Mouse (Mus musculus) limb, embryonic 11.5 days (tissue): ENCODE measurements at regions not wholly inside any gene's neighbourhood (a gene's known extent, or its start where the extent isn't known, plus 50 kb on each side); places are given as distances from the start of the nearest gene placed in this dataset.

ENCODE experiments used
- ATAC-seq: fragments of 200-750 bp; cut with Nextera tagmentation; 2 replicates; pipeline ENCODE4 v1.8.0; 2017; ENCODE audit warnings: low read depth; ENCODE audit not compliant: insufficient number of reproducible peaks, low FRiP score, low TSS enrichment
- DNase-seq: peaks from one replicate; pipeline ENCODE4 v3.0.0-alpha.2; 2015; ENCODE audit warnings: low spot score
- H3K27ac ChIP-seq: fragments of 300-500 bp; sonication (generic); replicated peaks from 2 replicates; pipeline ENCODE4 v1.5.1; 2014; ENCODE audit warnings: low read depth, mild to moderate bottlenecking, low read length
- H3K27me3 ChIP-seq: fragments of 300-500 bp; sonication (generic); 2 replicates; pipeline ENCODE4 v1.6.1; 2014; ENCODE audit warnings: mild to moderate bottlenecking, low read length, mixed read lengths; ENCODE audit not compliant: control insufficient read depth, insufficient read depth
- H3K36me3 ChIP-seq: fragments of 300-500 bp; sonication (generic); 2 replicates; pipeline ENCODE4 v1.6.1; 2014; ENCODE audit warnings: mild to moderate bottlenecking, low read length, moderate library complexity, mixed read lengths; ENCODE audit not compliant: control insufficient read depth, insufficient read depth
- H3K4me1 ChIP-seq: fragments of 300-500 bp; sonication (generic); 2 replicates; pipeline ENCODE4 v1.6.1; 2014; ENCODE audit warnings: low read length, mixed read lengths; ENCODE audit not compliant: control insufficient read depth, insufficient read depth
- H3K4me2 ChIP-seq: fragments of 300-500 bp; sonication (generic); 2 replicates; pipeline ENCODE4 v1.6.1; 2014; ENCODE audit warnings: low read depth, mild to moderate bottlenecking, moderate library complexity; ENCODE audit not compliant: severe bottlenecking
- H3K4me3 ChIP-seq: fragments of 300-500 bp; sonication (generic); 2 replicates; pipeline ENCODE4 v1.5.1; 2014; ENCODE audit warnings: low read depth, low read length
- H3K9ac ChIP-seq: fragments of 300-500 bp; sonication (generic); 2 replicates; pipeline ENCODE4 v1.6.1; 2014; ENCODE audit warnings: mild to moderate bottlenecking, low read length
- H3K9me3 ChIP-seq: fragments of 300-500 bp; sonication (generic); 2 replicates; pipeline ENCODE4 v1.6.1; 2016; ENCODE audit warnings: low read length; ENCODE audit not compliant: control insufficient read depth
- WGBS: fragments of 180-500 bp; shearing (Covaris S2); extraction: QIAGEN DNeasy Blood & Tissue Kit; methylation state at CpG from one replicate; pipeline ENCODE4 v1.1.7; 2014; 5-methylcytosine and 5-hydroxymethylcytosine counted together

DNA sequence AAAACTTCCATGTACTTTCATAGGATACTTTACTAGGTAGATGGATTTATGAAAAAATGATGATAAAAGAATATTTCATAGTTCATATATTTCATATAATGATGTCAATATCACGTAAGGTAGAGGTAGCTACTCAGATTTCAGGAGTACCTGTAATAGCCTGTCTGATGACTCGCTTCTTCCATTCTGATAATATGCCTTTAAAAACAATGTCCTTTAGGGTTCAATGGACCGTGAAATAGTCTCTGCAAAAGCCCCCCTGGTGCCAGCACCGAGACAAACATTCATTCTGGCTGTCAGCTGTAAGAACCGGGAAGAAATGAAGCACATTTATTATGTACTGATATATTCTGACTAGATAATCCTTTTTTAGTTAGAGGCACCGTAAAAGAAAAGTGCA, 449.7 kb downstream of the Plod2 start:
- no peak overlapping the region for H3K9ac ChIP-seq
- H3K4me3 ChIP-seq = no peak overlapping the region
- no peaks in the 10 kb centered on the region for H3K36me3 ChIP-seq
- no peak overlapping the region for H3K4me2 ChIP-seq
- no peaks in the 10 kb centered on the region for H3K27me3 ChIP-seq
- ATAC-seq (no peak), DNase-seq (no peak)
- no peaks in the 10 kb centered on the region for H3K9me3 ChIP-seq
- WGBS = 77% methylated on average over 6 of the region's 6 CpGs
- no peak overlapping the region for H3K27ac ChIP-seq
- no peaks in the 10 kb centered on the region for H3K4me1 ChIP-seq

DNA sequence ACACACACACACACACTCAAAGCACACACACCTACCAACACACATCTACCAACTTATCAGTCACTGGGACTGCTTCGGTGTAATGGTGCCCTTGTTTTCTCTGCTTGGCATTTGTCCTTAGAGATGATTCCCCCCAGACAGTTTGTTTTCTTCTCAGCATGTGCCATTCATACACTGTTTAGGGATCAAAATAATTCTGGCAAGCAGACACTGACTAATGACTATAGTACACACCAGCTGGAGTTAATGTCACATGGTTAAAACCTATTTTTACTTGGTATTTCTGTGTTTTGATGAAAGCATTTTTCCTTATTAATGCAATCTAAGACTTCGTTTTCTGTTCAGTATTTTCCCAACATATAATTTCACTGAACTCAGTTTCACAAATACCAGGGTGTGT, 454.1 kb downstream of the Plod2 start:
- no peak overlapping the region for H3K4me3 ChIP-seq
- no peak overlapping the region for H3K9ac ChIP-seq
- no peaks in the 10 kb centered on the region for H3K27me3 ChIP-seq
- no peak for ATAC-seq
- 74% methylated on average over 2 of the region's 2 CpGs for WGBS
- H3K4me2 ChIP-seq = no peak overlapping the region
- no peaks in the 10 kb centered on the region for H3K36me3 ChIP-seq
- H3K27ac ChIP-seq = no peak overlapping the region
- no peaks in the 10 kb centered on the region for H3K9me3 ChIP-seq
- H3K4me1 ChIP-seq = no peaks in the 10 kb centered on the region
- no peak for DNase-seq

DNA sequence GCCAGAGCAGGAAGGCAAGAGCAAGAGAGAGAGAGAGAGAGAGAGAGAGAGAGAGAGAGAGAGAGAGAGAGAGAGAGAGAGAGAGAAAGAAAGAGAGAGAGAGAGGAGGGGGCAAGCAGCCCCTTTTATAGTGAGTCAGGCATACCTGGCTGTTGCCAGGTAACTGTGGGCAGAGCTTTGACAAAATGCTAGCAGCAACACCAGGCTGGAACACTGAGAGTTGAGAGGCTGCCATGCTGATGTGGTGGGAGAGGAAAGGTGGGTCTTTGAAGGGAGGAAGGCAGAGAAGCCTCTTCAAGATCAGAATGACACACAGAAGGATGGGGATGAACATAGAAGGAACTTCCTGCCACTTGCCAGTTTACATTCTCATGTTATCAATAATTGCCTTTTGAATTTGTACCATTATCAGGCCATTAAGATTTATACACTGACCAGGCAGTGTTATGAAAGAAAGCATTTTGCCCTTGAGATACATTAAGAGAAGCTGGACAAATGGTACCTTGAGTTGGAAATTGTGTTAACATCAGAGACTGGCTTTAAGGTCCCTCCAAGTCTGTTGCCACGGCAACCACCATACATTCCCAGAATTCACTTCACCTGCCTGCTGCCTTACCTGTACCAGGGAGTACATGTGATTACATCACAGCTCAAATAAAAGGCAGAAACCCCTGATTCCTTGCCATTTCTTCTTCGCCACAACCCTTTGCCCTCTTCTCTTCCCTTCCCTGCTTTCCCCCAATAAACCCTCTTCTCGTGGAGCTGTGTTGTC, 463.3 kb downstream of the Plod2 start:
- Histone ChIP-seq H3K27me3 (no peaks in the 10 kb centered on the region), H3K36me3 (no peaks in the 10 kb centered on the region), H3K4me1 (no peaks in the 10 kb centered on the region), H3K9ac (no peak overlapping the region), H3K4me3 (no peak overlapping the region), H3K9me3 (no peaks in the 10 kb centered on the region), H3K4me2 (no peak overlapping the region), H3K27ac (no peak overlapping the region)
- no peak for ATAC-seq
- WGBS = 84% methylated on average over 3 of the region's 3 CpGs
- no peak for DNase-seq

DNA sequence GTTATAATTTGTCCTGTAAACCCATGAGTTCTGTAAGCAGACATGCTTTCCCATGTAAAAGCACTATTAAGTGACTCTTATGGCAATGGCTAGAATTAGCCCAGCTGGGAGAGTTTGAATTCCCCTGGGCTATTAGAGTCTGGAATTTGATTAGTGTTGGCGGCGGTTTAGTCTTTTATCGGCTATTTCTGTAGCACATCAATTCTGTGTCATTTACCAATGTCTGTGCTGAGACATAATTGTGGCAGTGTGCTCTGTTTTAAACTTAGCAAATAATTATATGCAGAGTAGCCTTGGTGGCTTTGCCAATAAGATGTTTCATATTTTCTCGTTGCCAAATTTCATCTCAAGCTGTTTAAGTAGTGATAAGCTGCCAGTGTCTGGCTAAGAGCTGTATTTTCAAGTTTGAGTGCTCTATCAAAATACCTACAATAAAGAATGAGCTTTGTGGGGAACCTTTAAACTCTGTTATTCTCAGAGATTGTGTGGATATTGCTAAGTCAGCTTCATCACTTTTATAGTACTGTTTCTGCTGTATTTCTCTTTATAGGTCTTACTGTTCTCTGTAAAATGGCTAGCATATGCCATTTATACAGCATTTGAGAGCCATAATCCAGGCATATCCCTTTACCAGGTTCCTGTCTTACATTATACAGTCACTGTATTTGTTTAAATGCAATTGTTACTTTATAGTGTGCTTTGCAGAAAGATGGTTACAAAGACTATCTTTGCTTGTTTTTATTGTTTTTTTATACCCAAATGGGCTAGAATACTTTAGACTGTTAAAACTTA, 466.7 kb downstream of the Plod2 start:
- Histone ChIP-seq H3K27ac (no peak overlapping the region), H3K9ac (no peak overlapping the region), H3K4me2 (no peak overlapping the region), H3K4me3 (no peak overlapping the region), H3K4me1 (no peaks in the 10 kb centered on the region), H3K9me3 (no peaks in the 10 kb centered on the region), H3K36me3 (no peaks in the 10 kb centered on the region), H3K27me3 (no peaks in the 10 kb centered on the region)
- ATAC-seq (no peak), DNase-seq (no peak)
- WGBS = 60% methylated on average over 4 of the region's 4 CpGs

DNA sequence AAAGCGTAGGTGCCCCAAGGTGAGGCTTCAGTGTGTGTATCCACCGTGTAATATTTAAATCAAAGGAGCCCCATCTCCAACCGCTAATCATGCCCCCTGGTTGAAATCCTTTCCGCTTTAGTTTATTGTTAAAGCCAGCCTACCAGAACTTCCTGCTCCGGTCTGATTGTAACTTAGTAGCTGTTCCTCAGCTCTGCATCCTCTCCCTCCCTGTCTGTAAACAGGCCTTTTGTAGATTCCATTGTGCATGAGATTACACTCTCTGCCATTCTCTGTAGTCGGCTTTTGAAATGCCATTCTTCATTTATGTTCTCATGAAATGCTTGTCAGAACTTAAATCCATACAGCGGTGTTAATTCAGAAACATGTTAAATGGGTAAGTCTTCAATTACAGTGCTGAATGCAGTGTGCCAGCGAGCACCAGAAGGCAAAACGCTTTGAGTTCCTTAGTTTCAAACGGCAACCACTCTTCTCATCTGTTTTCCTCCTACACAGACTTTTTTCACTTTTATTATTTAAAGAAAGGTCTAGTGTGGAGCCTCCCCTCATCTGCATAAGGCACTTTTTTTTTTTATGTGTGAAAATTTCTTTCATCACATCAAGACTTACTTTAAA, 502.4 kb downstream of the Plod2 start:
- ATAC-seq = no peak
- Histone ChIP-seq H3K9ac (no peak overlapping the region), H3K4me1 (no peaks in the 10 kb centered on the region), H3K4me3 (no peak overlapping the region), H3K9me3 (no peaks in the 10 kb centered on the region), H3K27ac (no peak overlapping the region), H3K4me2 (no peak overlapping the region), H3K27me3 (no peaks in the 10 kb centered on the region), H3K36me3 (no peaks in the 10 kb centered on the region)
- no peak for DNase-seq
- WGBS = 86% methylated on average over 10 of the region's 10 CpGs

DNA sequence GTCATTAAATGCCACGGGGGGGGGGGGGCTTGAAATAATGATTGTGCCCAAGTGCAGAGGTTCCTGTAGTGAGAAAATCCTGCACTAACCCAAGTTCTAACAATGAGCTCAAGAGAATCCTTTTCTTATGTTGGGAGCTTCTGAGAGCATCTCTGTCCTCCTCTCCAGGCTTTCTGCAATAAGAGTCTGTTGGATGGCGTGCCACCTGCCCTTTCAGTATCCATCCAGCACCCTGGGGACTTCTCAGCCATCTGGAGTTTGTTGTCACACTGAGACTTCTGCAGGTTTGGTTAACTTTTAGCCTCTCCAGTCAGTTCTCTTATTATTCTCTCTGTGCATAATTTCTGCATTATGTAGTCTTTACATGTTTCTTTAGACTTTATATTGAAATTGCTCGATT, 530.1 kb downstream of the Plod2 start:
- Histone ChIP-seq H3K36me3 (no peaks in the 10 kb centered on the region), H3K27ac (no peak overlapping the region), H3K27me3 (no peaks in the 10 kb centered on the region), H3K9ac (no peak overlapping the region), H3K4me2 (no peak overlapping the region), H3K4me1 (no peaks in the 10 kb centered on the region), H3K9me3 (no peaks in the 10 kb centered on the region), H3K4me3 (no peak overlapping the region)
- ATAC-seq = no peak
- WGBS = 66% methylated on average over 3 of the region's 3 CpGs
- DNase-seq = no peak

DNA sequence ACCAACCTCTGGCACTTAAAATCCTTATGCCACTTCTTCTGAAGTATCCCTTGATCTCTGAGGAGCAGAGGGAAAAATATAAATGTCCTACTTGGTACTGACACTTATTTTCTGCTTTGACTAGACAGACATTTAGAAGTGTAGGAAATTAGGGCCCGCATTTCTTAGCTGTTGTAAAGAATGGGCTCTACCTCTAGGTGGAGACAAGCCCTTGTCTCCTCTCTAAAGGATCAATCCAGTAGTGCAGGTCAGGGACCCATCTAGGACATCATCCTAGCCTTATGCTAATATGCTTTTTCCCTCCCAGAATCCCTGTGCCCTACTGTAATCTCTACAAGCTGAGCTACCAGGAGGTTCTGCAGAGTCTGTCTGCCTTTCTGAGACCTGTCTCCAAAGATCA, 541.1 kb downstream of the Plod2 start:
- 96% methylated on average over 1 of the region's 1 CpGs for WGBS
- no peak overlapping the region for H3K9ac ChIP-seq
- H3K9me3 ChIP-seq = no peaks in the 10 kb centered on the region
- H3K27ac ChIP-seq = no peak overlapping the region
- DNase-seq = no peak
- H3K4me2 ChIP-seq = no peak overlapping the region
- H3K4me3 ChIP-seq = no peak overlapping the region
- H3K36me3 ChIP-seq = no peaks in the 10 kb centered on the region
- no peak for ATAC-seq
- H3K4me1 ChIP-seq = no peaks in the 10 kb centered on the region
- no peaks in the 10 kb centered on the region for H3K27me3 ChIP-seq

DNA sequence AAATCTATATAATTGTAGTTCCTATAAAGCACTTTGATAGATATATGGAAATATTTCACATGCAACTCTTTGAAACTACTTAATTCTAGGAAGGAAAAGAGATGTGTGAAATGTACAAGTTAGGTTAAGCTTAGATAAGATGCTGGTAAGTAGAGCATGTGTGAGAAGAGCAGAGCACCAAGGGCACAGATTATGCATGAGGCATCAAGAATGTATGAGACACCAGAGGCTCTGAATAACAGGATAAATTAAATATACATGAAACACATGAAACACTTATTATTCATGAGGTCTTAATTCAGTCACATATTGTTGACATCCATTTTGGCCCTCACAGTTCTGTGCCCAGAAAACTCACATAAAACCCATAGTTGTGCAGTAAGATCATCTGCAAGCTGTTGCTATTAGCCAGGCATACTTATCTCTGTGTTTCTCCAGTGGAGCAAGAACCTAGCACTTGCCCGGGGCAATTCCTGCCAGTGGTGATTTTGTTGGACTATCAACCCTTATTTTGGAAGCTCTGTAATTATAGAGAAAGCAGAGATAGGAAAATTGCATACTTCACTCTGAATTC, 556.1 kb downstream of the Plod2 start:
- H3K36me3 ChIP-seq = no peaks in the 10 kb centered on the region
- H3K4me2 ChIP-seq = no peak overlapping the region
- WGBS = 74% methylated on average over 1 of the region's 1 CpGs
- H3K4me1 ChIP-seq = no peaks in the 10 kb centered on the region
- no peak overlapping the region for H3K27ac ChIP-seq
- H3K9ac ChIP-seq = no peak overlapping the region
- DNase-seq = no peak
- H3K27me3 ChIP-seq = no peaks in the 10 kb centered on the region
- H3K9me3 ChIP-seq = no peaks in the 10 kb centered on the region
- ATAC-seq = no peak
- no peak overlapping the region for H3K4me3 ChIP-seq
